ENCODE assay signal across 16 mouse cellular contexts in genomic region chr11:67723231-67724013, GRCm38 (mm10). TPM values are rescaled to one million over a fixed set of nuclear protein-coding genes. Genes with fewer than 3 reads are reported as not detected.
DNase-seq lines count a peak whose midpoint lies in the region.
"Had no signal": no experiment of that assay in that cellular context is flagged by ENCODE, and none has a peak within 500 bp of the region (broad histone marks: within the 10 kb centered on the region; RNA-seq: fewer than 3 reads in every experiment).

No protein-coding gene starts in this region.

- DNase-seq in left cerebral cortex, adult 11 months (ENCODE audit: low spot score) = peak; percentile 52
- no peak for DNase-seq in left cerebral cortex, postnatal 4 days
- DNase-seq in left cerebral cortex, adult 18-20 months (ENCODE audit: low spot score in 2 of 2) = peak; percentile 44 to 74
- DNase-seq in right cerebral cortex, adult 2 months (ENCODE audit: low spot score in 2 of 2) = peak; percentile 63 to 71
- DNase-seq in testis, postnatal 14 days (ENCODE audit: low spot score) = no peak
- DNase-seq in cerebellum, postnatal 4 days (ENCODE audit: low spot score in 2 of 2) = no peak
- no peak for DNase-seq in thymus, adult 18-20 months
- DNase-seq: adrenal gland, postnatal 36 days; cerebellum, adult 18-20 months; cerebellum, postnatal 36 days; gastrocnemius, postnatal 10 days; heart, adult 18-20 months; heart, postnatal 4 days; layer of hippocampus, postnatal 36 days; thymus, postnatal 25 days had no signal

- intact Hi-C loops in left cerebral cortex, postnatal 4 days (cut with DNase I) = no loop called here

RNA-seq across cellular contexts. Expression of gene Rcvrn, which starts 28.3 kb away (rescaled TPM):
- 1 to 10 TPM; 1.5 to 2.4 TPM for total RNA-seq in left cerebral cortex, postnatal 4 days (2021)
- total RNA-seq in left cerebral cortex, adult 18-20 months (2021) = 1 to 10 TPM in 1 of 2 experiments, under 1 TPM in 1; 0.98 to 1.1 TPM
- total RNA-seq: gastrocnemius, postnatal 10 days; heart, adult 18-20 months; midbrain, postnatal 0 days had no signal

RNA-seq across cellular contexts. Expression of gene Glp2r, which starts 47.5 kb away (rescaled TPM):
- under 1 TPM; 0.30 to 0.34 TPM for total RNA-seq in left cerebral cortex, postnatal 4 days (2021)
- 1 to 10 TPM; 2.0 to 2.1 TPM for total RNA-seq in left cerebral cortex, adult 18-20 months (2021)
- total RNA-seq: heart, adult 18-20 months; heart, postnatal 4 days had no signal

RNA-seq across cellular contexts. Expression of gene Gsg1l2, which starts 51.0 kb away (rescaled TPM):
- total RNA-seq in left cerebral cortex, postnatal 4 days (2021) = not detected
- total RNA-seq in left cerebral cortex, adult 18-20 months (2021) = not detected
- total RNA-seq: adrenal gland, postnatal 36 days; gastrocnemius, postnatal 10 days; heart, adult 18-20 months; heart, postnatal 4 days; layer of hippocampus, postnatal 36 days; midbrain, postnatal 0 days had no signal

Comparison
In these comparisons a context has a peak if more than half of its experiments do, and no peak if none do; other contexts are left out.
1. DNase-seq: peak in left cerebral cortex, adult 11 months (single experiment), left cerebral cortex, adult 18-20 months (2 of 2) and right cerebral cortex, adult 2 months (2 of 2); none in left cerebral cortex, postnatal 4 days (single experiment), testis, postnatal 14 days (single experiment), cerebellum, postnatal 4 days (0 of 2) and thymus, adult 18-20 months (0 of 2).